Mouse (Mus musculus): Measurements from ENCODE around the gene Bora. TPM values are rescaled to one million over a fixed set of nuclear protein-coding genes. Genes with fewer than 3 reads are reported as not detected.
A peak's percentile ranks its signal among the peaks of the same experiment; 100 is the strongest.
"Not testable (repeated sequence)": the region's sequence is repeated elsewhere in the genome, so short reads cannot be mapped to it uniquely, and the experiment has no call there.

The Bora gene
- polyA plus RNA-seq, 1 experiment, result 0.42 TPM

DNA sequence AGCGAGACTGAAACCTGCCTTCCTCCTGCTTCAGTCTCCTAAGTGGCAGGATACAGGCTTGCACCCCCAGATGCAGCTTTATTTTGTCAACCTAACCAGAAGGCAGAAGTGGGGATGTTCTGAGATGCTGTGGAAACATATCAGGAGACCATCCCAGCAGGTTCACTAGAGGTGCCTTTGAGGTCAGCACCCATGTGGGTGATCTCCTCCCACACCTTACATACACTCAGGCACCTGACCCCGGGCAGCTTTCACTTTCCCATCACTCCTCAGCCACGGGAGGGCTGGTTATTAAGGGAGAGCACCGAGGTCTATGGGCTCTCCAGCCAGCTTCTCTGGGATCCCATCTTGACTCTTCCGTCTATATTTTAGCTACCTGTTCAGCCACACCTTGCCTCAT is 13.4 kb upstream of the Bora start:
- Histone ChIP-seq H3K27me3 (ENCODE audit: control insufficient read depth) (no peaks in the 10 kb centered on the region), H3K4me1 (ENCODE audit: control insufficient read depth) (peaks cover under 1% of the 10 kb centered on the region), H3K4me3 (replicated peaks) (no peak overlapping the region), H3K36me3 (ENCODE audit: control insufficient read depth) (peaks cover 41% of the 10 kb centered on the region), H3K9me3 (ENCODE audit: control insufficient read depth, low read length) (no peaks in the 10 kb centered on the region)
- TF ChIP-seq GATA1 (IDR thresholded peaks at IDR 0.05; ENCODE audit: low read length) (no peak), TAL1 (IDR thresholded peaks at IDR 0.05; ENCODE audit: low read length) (no peak)

DNA sequence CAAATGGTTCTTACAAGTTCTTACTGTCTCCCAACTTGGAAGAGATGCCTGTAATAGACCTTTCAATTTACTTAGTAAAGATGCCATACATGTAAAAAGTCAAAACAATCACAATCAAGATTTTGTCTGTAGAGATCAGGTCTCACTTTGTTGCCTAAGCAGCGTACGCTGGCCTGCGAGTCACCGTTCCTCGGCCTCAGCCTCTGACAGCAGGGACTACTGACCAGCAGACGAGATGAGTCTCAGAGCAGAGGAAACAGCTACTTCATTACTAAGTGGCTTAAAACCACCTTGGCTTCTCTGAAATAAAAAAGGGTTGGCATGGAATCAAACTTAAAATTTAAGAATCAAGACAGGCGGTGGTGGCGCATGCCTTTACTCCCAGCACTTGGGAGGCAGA is 11.2 kb upstream of the Bora start:
- not testable (repeated sequence) for H3K27me3 ChIP-seq (ENCODE audit: control insufficient read depth); H3K4me1 ChIP-seq (ENCODE audit: control insufficient read depth); H3K4me3 ChIP-seq (replicated peaks); H3K9me3 ChIP-seq (ENCODE audit: control insufficient read depth, low read length)
- H3K36me3 ChIP-seq (ENCODE audit: control insufficient read depth), result peaks cover 62% of the 10 kb centered on the region

DNA sequence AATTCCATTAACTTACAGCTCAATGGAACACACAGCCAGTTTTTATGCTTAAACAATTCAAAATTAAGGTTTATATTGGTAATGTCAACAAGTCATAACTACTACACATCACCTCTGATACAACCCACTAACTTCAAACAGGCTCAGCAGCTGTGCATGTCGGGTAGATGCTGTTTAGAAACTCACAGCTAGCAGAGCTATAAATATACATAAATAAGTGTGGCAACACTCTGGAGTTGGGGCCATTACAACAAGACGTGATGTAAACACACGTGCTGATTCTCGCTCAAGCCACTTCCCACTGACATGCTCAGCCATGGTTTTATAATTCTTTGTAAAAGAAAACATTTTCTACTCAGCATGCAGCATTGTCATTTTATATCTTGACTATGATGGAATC is 10.0 kb upstream of the Bora start:
- H3K4me3 ChIP-seq (replicated peaks), result no peak overlapping the region
- H3K4me1 ChIP-seq (ENCODE audit: control insufficient read depth), result peaks cover 8% of the 10 kb centered on the region
- no peaks in the 10 kb centered on the region for H3K27me3 ChIP-seq (ENCODE audit: control insufficient read depth)
- H3K9me3 ChIP-seq (ENCODE audit: control insufficient read depth, low read length), result no peaks in the 10 kb centered on the region
- TF ChIP-seq TAL1 (IDR thresholded peaks at IDR 0.05; ENCODE audit: low read length) (no peak), GATA1 (IDR thresholded peaks at IDR 0.05; ENCODE audit: low read length) (no peak)
- peaks cover 67% of the 10 kb centered on the region for H3K36me3 ChIP-seq (ENCODE audit: control insufficient read depth)

DNA sequence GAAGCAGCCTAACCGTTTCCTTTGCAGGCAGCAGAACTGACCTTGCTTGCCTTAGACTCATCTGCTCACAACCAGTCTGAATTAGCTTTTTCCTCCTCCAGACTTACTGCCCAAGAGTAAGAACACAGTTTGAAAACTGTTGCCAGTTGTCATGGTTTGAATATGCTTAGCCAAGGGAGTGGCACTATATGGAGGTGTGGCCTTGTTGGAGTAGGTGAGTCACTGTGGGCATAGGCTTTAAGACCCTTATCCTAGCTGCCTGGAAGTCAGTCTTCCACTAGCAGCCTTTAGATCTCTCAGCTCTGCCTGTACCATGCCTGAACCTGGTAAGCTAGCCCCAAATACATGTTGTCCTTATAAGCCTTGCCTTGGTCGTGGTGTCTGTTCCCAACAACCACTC is 8.3 kb upstream of the Bora start:
- peaks cover 20% of the 10 kb centered on the region for H3K4me1 ChIP-seq (ENCODE audit: control insufficient read depth)
- peaks cover 62% of the 10 kb centered on the region for H3K36me3 ChIP-seq (ENCODE audit: control insufficient read depth)
- no peak for TF ChIP-seq TAL1 (IDR thresholded peaks at IDR 0.05; ENCODE audit: low read length)
- no peak for TF ChIP-seq GATA1 (IDR thresholded peaks at IDR 0.05; ENCODE audit: low read length)
- H3K9me3 ChIP-seq (ENCODE audit: control insufficient read depth, low read length), result no peaks in the 10 kb centered on the region
- no peak overlapping the region for H3K4me3 ChIP-seq (replicated peaks)
- H3K27me3 ChIP-seq (ENCODE audit: control insufficient read depth), result no peaks in the 10 kb centered on the region

DNA sequence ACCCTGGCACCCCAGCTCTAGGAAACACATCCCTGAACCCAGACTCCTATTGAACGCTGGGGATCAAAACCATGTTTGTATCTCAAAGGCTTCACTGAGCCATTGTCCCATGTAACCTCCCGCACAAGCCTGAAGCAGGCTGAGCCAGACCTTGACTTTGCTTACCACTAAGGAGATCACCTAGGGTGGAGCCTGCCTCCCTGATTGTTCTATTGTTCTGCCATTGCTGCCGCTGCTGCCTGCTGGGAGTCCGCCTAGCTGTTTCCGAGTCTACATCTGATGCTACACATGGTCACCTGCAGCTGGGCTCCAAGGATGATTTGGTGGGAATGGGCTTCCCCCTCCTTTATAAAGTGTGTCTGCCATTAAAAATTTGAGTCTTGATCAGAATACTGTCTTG is 6.7 kb upstream of the Bora start:
- H3K9me3 ChIP-seq (ENCODE audit: control insufficient read depth, low read length); H3K27me3 ChIP-seq (ENCODE audit: control insufficient read depth); H3K4me3 ChIP-seq (replicated peaks): not testable (repeated sequence)
- peaks cover 30% of the 10 kb centered on the region for H3K4me1 ChIP-seq (ENCODE audit: control insufficient read depth)
- peaks cover 59% of the 10 kb centered on the region for H3K36me3 ChIP-seq (ENCODE audit: control insufficient read depth)

DNA sequence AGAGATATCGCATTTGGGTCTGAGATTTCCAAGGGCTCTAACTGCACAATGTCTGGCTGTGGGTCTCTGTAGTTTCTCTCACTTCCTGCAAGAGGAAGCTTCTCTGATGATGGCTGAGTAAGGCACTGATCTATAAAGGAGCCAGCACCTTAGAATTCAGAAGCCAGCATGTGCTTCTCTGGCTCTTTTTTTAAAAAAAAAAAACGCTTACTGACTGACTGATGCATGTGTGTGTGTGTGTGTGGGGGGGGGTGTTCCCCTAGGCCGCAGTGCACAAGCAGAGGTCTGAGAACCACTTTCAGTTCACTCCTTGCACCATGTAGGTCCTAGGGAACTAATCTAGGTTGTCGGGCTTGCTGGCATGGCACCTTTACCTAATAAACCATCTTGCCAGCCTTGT is 4.6 kb upstream of the Bora start:
- Histone ChIP-seq H3K4me3 (replicated peaks) (no peak overlapping the region), H3K9me3 (ENCODE audit: control insufficient read depth, low read length) (no peaks in the 10 kb centered on the region), H3K27me3 (ENCODE audit: control insufficient read depth) (no peaks in the 10 kb centered on the region), H3K36me3 (ENCODE audit: control insufficient read depth) (peaks cover 45% of the 10 kb centered on the region), H3K4me1 (ENCODE audit: control insufficient read depth) (peaks cover 36% of the 10 kb centered on the region)
- TF ChIP-seq GATA1 (IDR thresholded peaks at IDR 0.05; ENCODE audit: low read length), result no peak
- TF ChIP-seq TAL1 (IDR thresholded peaks at IDR 0.05; ENCODE audit: low read length), result no peak

DNA sequence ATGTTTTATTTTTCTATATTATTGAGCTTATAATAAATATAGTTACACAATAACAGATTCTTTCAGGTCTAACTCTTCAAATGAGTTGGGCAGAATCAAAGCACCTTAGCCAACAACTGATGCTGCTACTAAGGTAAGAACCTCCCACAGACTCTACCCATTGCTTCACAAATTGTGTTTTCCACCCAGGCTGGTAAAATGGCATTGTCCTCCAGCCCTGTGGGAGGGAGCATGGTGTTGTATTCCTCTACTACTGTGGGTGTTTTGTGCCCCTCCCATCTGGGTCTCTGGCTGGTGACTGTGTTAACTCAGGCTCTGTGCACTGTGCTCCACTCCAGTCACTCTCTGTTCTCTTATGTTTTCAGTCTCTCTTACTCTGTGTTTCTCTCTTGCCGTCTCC is 2.5 kb upstream of the Bora start:
- H3K4me1 ChIP-seq (ENCODE audit: control insufficient read depth), result peaks cover 45% of the 10 kb centered on the region
- TF ChIP-seq GATA1 (IDR thresholded peaks at IDR 0.05; ENCODE audit: low read length) (no peak), TAL1 (IDR thresholded peaks at IDR 0.05; ENCODE audit: low read length) (no peak)
- H3K27me3 ChIP-seq (ENCODE audit: control insufficient read depth), result no peaks in the 10 kb centered on the region
- H3K4me3 ChIP-seq (replicated peaks), result peak overlapping the region; percentile 96
- no peaks in the 10 kb centered on the region for H3K9me3 ChIP-seq (ENCODE audit: control insufficient read depth, low read length)
- H3K36me3 ChIP-seq (ENCODE audit: control insufficient read depth), result peaks cover 35% of the 10 kb centered on the region

DNA sequence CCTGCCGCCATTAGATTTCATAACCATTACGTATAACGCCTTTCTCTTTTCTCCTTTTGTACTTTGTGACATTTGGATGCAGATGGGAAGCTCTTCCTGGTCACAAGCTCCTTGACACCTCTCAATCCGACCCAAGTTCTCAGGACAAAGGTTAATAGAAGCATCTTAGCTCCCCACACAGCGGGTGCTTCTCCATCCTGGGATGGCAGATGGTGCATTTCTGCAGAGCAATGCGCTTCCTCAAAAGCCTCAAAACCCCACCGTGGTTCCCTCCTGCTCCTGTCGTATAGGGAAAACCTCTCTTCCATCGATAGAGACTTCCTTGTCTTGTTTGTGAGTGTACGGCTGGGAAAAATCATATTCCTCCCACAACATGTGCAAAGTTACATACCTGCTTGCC is 1.9 kb upstream of the Bora start:
- H3K4me1 ChIP-seq (ENCODE audit: control insufficient read depth), result peaks cover 50% of the 10 kb centered on the region
- peak overlapping the region; percentile 96 for H3K4me3 ChIP-seq (replicated peaks)
- peaks cover 35% of the 10 kb centered on the region for H3K36me3 ChIP-seq (ENCODE audit: control insufficient read depth)
- no peaks in the 10 kb centered on the region for H3K27me3 ChIP-seq (ENCODE audit: control insufficient read depth)
- H3K9me3 ChIP-seq (ENCODE audit: control insufficient read depth, low read length), result no peaks in the 10 kb centered on the region
- TF ChIP-seq TAL1 (IDR thresholded peaks at IDR 0.05; ENCODE audit: low read length) (no peak), GATA1 (IDR thresholded peaks at IDR 0.05; ENCODE audit: low read length) (no peak)

DNA sequence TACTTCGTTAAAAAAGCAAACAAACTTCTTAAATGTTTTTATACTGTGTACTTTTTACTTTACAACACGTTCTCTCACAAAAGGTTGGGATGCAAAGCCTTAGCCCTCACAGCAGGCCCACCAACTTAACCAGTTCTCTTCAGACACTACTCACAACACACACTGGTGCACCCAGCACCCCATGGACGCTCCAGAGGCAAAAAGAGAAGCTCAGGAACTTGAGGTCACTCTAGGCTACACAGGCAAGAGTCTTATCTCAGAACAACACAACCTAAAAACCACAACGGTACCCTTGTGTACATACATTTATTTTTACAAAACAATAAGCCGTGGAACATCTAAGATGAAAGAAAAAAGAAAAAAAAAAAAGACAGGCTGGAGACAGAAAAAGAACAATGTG is 1.3 kb upstream of the Bora start:
- Histone ChIP-seq H3K27me3 (ENCODE audit: control insufficient read depth) (no peaks in the 10 kb centered on the region), H3K4me1 (ENCODE audit: control insufficient read depth) (peaks cover 50% of the 10 kb centered on the region), H3K4me3 (replicated peaks) (peak overlapping the region; percentile 96), H3K9me3 (ENCODE audit: control insufficient read depth, low read length) (no peaks in the 10 kb centered on the region), H3K36me3 (ENCODE audit: control insufficient read depth) (peaks cover 32% of the 10 kb centered on the region)
- TF ChIP-seq TAL1 (IDR thresholded peaks at IDR 0.05; ENCODE audit: low read length) (no peak), GATA1 (IDR thresholded peaks at IDR 0.05; ENCODE audit: low read length) (no peak)

DNA sequence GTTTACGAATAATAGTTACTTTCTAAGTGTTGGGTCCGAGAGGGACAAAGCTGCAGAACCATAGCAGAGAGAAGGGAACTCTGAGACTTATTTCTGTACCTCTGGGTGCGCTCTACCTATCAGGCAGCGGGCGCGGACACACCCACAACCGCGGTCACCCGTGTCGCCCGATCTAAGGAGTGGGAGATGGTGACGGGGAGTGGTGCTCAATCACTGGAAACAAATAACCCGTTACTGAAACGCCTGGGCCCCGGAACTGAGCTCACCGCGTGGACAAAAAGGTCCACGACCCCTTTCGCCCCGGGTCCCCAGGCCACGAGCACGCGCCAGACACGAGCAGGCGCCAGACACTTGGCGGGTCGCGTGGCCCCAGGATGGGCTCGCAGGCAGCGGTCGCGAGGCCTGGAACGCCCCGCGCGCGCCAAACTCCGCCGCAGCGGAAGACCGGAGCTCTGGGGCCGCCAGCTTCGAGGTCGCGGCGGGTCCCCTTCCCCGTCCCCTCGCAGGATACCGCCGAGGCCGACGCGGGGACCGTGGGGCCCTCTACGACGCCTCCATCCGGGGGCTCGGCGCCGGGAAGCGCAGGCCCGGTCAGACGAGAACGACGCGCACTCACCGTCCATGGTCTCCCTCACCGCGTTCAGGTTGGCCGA is 518 bp upstream of the Bora start:
- Histone ChIP-seq H3K4me3 (replicated peaks) (peak overlapping the region; percentile 96), H3K36me3 (ENCODE audit: control insufficient read depth) (peaks cover 31% of the 10 kb centered on the region), H3K9me3 (ENCODE audit: control insufficient read depth, low read length) (no peaks in the 10 kb centered on the region), H3K27me3 (ENCODE audit: control insufficient read depth) (no peaks in the 10 kb centered on the region), H3K4me1 (ENCODE audit: control insufficient read depth) (peaks cover 50% of the 10 kb centered on the region)
- TF ChIP-seq TAL1 (IDR thresholded peaks at IDR 0.05; ENCODE audit: low read length) (no peak), GATA1 (IDR thresholded peaks at IDR 0.05; ENCODE audit: low read length) (no peak)

All from erythroblast, embryonic 14.5 days (primary cell).